Mouse (Mus musculus): ENCODE results near the gene Lrrc74a.
A peak's percentile ranks its signal among the peaks of the same experiment; 100 is the strongest.

The Lrrc74a gene

GRCm38 (mm10) chr12:86734319-86734810 lies at the start of gene Lrrc74a:
Gene Lrrc74a (plus strand): TSS chr12:86734369.
- no peak for DNase-seq (ENCODE audit: low read depth)

- no peak for DNase-seq (ENCODE audit: low read depth)
Measured at GRCm38 (mm10) chr12:86685275-86685674, 48.9 kb upstream of the Lrrc74a start.

DNA sequence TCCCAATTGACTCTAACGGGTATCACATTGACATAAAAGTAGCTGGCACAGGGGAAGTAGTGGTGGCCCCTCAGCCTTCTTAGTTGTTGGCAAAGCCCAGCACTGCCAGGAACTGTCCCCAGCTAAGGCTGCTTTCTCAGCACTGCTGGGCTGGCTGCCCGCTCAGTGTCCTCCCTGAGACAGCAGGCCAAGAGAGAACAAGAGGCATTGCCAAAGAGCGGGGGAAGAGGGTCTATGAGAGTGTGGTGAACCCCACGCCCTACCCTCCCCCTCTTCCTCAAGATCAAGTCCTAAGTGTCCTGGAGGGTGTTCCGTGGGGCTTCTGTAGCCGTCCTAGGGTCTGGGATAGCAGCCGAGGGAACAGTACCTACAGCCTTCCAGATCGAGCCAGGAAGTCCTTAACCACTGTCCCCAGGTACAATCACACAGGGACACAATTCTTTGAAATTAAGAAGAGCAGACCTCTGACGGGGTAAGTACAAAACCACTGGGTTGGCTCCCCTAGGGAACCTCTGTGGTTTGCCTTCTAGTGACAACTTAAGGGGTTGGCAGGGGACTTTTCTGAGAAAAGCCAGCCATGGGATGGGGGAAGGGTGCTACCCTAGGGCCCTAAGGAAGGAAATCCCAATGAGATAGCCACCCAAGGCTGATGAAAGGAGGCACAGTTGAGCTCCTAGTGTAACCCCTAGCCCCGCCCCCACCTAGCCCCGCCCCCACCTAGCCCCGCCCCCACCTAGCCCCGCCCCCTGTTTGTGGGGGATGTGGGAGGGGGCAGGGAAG lies 47.4 kb upstream of the Lrrc74a start:
- peak; percentile 6 for DNase-seq (ENCODE audit: low read depth)

GRCm38 (mm10) chr12:86687445-86687955 lies 46.7 kb upstream of the Lrrc74a start:
- DNase-seq (ENCODE audit: low read depth): no peak

GRCm38 (mm10) chr12:86687971-86688573 lies 46.1 kb upstream of the Lrrc74a start:
- no peak for DNase-seq (ENCODE audit: low read depth)

- DNase-seq (ENCODE audit: low read depth): no peak
Measured at GRCm38 (mm10) chr12:86688917-86689316, 45.3 kb upstream of the Lrrc74a start.

DNA sequence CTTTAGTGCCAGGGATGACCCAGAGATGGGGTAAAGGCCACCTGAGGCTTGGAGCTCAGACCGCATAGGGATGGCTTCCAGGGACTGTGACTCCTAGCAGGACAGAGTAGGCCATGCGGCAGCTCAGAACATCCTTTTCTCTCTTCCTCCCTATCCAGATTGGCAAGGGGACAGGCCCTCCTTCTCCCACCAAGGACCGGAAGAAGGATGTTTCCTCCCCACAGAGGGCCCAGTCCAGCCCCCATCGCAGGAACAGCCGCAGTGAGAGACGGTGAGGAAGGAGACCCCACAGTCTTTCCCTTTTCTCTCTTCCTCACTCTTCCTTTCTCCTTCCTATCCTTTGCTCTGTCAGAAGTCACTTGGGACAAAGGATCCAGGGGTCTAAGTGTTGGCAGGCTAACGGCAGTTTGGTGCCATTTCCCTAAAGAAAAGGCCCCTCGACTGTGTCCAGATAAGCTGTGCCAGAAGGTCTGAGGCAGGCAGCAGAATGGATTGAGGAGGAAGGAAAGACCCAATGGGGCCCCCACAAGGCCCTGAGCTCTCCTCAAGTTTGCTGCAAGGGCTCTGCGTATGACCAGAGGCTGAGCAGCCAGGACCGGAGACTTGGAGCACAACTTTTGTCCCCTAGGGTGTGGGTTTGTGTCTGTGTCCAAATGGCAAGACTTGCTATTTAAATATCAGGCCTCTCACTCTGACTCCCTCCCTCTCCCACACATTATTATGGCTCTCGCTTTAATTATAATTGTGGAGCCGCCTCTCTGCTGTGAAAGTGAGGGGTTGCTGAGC lies 43.3 kb upstream of the Lrrc74a start:
- DNase-seq (ENCODE audit: low read depth): no peak

DNA sequence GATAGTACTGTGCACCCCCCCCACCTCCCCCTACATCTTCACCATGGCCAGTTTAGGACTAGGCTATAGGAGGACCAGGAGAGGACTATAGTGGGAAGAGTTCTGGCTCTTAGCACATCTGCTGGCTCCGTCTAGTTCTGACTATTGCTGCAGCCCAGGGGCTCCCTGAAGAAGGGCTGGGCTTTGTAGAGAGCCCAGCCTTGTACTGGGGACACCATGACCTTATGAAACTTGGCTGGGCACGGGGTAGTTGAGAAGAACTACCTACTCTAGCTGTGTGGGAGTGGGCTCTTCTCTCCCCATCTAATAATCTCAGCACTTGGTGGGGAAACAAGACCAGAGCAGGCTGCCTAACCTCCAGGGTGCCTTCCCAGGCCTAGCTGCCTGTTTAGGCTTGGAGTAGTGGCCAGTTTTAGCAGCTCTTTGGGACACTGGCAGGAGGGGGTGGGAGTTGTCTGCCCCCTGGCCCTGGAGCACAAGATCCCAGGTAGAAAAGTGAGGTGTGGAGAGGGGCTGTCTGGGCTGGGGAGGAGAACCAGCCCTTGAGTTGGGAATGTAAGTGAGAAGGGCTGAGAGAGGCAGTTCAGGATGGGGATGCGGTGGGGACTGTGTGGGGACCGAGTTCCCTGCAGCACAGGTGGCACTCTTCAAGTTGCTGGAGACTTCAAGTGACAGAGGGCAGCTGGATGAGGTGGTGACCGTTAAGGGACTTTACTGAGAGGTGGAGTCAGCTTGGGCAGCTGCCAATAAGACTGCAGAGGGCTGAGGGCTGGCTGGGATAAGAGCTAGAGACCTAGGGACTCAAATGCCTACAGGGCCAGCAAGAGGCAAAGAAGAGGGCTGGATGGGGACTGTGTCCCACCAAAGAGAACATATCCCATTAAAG lies 41.5 kb upstream of the Lrrc74a start:
- peak; percentile 11 for DNase-seq (ENCODE audit: low read depth)

DNA sequence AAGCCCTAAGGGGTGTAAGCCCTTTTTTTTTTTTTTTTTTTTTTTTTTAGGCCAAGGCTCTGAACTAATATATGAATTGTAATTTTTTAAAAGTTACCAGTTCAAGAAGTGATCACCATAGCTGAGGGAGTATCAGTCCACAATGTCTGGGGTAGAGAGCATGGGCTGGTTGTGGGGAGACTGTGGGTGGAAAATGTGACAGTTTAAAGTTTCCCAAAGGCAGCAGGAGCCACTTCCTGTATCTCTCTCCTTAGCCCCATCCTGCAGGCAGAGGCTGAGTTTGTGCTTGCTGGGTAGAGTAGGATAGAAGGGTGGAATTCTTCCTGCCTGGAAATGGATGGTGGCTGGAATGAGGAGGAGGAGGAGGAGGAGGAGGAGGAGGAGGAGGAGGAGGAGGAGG lies 40.8 kb upstream of the Lrrc74a start:
- DNase-seq (ENCODE audit: low read depth): peak; percentile 20

DNA sequence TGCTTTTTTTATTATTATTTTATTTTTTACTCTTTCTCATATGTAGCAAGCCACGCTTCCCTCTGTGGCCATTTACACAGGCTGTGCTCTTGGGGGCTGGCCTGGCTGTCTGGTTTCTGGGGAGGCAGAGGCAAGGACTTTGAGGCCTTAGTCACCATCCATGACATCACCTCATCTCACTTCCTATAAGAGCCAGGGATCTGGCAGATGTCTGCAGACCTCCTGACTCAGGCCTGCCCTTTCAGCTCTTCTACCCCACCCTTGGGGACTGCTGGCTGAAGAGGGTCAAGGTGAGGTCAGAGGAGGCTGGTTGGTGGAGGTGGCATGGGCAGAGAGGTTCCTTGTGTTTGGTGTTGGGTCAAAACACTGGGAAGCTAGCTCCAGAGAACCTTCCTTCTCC lies 39.7 kb upstream of the Lrrc74a start:
- DNase-seq (ENCODE audit: low read depth): peak; percentile 59

- DNase-seq (ENCODE audit: low read depth): no peak
Measured at GRCm38 (mm10) chr12:86697996-86698395, 36.2 kb upstream of the Lrrc74a start.

DNA sequence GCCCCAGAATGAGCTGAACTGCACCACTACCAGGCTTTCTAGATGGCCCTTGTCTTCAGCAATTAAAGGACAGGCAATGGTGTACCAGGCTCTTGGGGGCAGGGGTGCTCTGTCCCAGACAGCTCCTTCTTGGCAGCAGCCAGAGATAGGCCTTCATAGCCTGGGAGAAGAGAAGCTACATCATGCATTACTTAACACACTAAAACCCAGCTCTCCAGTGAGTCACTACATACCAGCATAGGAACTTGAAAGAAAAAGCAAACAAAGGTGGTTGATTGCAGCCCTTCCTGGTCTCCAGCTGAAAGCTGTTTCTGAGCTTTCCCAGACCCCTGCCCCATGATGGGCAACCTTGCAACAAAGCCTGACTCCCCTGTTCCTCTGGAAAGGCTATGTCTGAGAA lies 35.6 kb upstream of the Lrrc74a start:
- no peak for DNase-seq (ENCODE audit: low read depth)

DNA sequence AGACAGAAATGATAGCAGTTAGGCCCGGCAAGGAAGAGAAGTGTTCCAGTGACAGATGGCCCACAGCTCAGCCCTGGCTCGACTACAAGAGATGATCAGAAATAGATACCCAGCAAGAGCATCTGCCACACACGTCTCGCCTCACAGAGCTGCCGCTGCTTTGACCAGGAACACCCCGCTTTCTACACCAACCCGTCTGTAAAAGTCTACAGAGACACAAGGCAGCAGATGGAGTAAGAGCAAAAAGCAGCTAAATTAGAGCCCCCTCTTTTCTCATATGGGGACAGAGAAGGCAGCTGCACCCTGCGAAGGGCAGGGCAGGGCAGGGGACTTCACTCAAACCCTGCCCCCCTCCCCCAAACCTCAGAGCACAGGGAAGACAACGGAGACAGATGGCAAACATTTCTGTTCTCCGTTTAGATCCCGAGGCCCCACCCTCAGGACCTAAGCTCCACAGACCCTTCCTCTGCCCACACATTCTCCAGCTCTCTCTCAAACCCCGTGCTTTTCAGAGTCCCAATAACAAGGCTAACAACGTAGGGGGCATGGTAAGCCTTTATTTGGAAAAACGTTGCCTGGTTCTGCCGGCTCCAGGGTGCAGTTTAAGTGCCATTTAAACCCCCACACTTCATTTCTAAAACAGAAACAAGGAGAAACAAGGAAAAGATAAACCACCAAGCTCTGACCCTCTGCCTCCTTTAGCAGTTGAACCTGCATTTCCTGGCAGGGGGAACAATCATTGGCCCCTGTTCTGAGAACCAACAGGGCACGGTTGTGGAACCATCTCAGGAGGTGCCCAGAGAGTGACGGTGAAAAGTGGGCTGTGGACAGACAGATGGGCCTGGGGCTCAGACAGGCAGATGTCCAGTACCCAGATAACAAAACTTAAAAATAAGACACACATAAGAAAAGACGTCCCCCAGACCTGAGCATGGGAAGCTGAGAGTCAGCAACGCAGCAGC lies 33.9 kb upstream of the Lrrc74a start:
- no peak for DNase-seq (ENCODE audit: low read depth)

DNA sequence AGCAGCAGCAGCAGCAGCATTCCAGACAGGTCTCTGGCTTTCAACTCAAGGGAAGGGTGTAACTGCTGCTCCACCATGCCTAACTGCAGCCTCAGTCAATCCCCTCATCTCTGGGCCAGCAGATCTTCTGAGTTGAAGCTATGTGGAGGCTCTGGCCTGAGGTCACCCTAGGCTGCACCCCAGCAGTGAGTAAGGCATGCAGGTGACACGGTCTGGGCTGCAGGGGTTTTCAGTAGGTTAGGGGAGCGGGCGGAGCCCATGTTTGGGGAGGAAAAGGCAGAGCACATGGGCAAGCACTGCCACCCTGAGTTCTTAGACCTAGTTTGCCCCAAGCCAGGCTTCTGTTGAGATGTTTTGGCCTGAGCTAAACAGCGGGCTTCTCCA lies 33.2 kb upstream of the Lrrc74a start:
- DNase-seq (ENCODE audit: low read depth): no peak

DNA sequence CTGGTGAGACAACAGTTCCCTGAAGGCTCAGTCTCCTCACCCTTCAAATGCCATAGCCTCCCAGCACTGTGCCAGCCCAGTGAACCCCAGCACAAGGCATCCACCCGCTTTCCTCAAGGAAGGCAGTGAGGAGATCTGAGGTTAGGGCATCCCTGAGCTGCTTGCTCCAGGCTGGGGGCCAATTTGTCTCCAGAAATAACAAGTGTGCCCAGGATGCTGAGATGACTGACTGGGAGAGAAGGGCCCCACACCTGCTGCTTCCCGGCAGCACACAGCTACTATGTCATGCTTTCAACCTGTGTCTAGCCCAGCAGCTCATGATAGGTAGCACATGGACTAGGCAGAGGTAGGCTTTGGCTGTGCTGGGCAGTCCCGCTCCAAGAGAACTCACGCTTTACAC lies 32.7 kb upstream of the Lrrc74a start:
- no peak for DNase-seq (ENCODE audit: low read depth)

DNA sequence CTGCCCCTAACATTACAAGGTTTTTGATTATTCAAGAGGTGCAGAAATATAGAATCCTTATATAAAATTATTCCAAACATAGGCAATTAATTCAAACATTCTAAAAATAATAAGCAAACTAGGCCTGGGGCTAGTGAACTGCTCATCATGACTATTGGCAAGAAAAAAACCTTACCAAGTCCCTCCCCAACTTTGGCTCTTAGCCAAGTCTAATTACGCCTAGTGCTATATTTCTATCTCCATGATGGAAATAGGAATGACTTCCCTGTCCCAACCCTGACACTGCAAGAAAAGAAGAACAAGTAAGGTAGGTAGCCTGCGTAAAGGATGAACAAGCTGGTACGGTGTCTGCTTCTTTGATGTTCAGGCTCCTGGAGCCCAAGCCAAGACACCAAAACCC lies 31.5 kb upstream of the Lrrc74a start:
- DNase-seq (ENCODE audit: low read depth): no peak

GRCm38 (mm10) chr12:86705843-86706242 lies 28.3 kb upstream of the Lrrc74a start:
- DNase-seq (ENCODE audit: low read depth): no peak

DNA sequence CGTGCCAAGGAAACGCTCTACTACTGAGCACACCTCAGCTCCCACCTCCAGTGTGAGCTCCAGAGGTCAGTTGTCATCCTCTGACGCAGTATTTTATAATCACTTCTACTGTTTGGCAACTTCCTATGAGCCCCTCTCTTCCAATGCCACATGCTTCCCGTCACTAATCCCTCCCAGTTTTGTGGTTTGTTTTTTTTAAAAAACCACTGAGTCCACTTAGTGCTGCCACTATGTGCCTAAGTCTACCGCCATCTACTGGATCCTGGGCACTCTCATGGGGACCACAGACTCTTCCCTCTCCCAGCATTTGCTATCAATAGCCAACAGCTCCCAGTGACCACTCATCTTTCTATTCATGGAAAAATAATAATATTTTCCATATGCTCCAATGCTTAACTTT lies 20.1 kb upstream of the Lrrc74a start:
- peak; percentile 95 for DNase-seq (ENCODE audit: low read depth)

DNA sequence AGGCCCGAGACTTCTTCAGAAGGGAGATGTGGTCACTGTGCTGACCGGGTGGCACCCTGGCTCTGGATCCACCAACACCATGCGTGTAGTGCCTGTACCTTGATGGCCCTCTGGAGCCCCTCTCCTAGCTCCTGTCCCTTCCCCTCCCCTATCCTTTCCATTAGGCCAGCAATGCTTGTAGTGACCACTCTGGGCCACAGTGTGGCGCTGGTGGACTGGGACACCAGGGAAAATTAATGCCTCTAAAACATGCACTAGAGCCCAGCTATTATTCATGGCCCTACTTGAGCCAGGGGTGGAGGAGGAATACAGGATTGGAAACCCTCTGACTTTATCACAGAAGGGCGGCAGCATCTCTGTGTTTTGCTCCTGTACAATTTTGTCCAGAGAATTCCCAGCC lies 18.8 kb upstream of the Lrrc74a start:
- peak; percentile 50 for DNase-seq (ENCODE audit: low read depth)

DNA sequence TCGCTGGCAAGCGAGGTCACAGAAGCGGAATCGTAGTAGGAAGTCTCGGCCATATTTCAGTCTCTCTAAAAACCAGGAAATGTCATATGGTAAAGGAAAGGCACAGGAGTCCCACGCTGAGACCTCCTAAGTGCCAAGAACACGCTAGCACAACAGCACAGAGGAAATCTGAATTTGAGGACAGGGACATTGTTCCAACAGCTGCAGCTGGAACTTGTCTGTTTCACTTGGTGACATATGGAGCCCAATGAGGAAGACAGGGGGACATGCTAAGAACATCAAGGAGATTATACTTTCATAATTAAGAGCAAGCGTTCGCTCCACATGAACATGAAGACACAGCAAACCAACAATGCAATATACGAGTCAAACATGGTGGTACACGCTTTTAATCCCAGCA lies 17.2 kb upstream of the Lrrc74a start:
- no peak for DNase-seq (ENCODE audit: low read depth)

Data from 416B (cell line).